Mouse (Mus musculus) myocyte (in vitro differentiated cells): ENCODE results near the gene Cldnd2.

ENCODE experiments used
- CEBPB ChIP-seq: IDR thresholded peaks from 2 replicates; pipeline ENCODE4 v1.6.1; 2011; ENCODE audit warnings: mild to moderate bottlenecking, moderate library complexity; ENCODE audit not compliant: poor library complexity, insufficient read depth, severe bottlenecking
- E2F4 ChIP-seq: IDR thresholded peaks from one replicate; pipeline ENCODE4 v1.6.1; 2011; ENCODE audit warnings: mild to moderate bottlenecking, control low read depth, moderate library complexity; ENCODE audit not compliant: insufficient read depth
- MYOG ChIP-seq, 3 experiments: IDR thresholded peaks; one replicate each; pipeline ENCODE4 v1.6.1; 2011; ENCODE audit warnings: control low read depth in 2 of 3, low read depth in 2 of 3, mild to moderate bottlenecking in 2 of 3; ENCODE audit not compliant: insufficient read length in 2 of 3, control insufficient read depth in 1 of 3, insufficient read depth in 1 of 3
- POLR2A ChIP-seq: IDR thresholded peaks from one replicate; pipeline ENCODE4 v1.6.1; 2011; ENCODE audit warnings: low read depth, mild to moderate bottlenecking, control low read depth, moderate library complexity; ENCODE audit not compliant: insufficient read length
- POLR2AphosphoS2 ChIP-seq: IDR thresholded peaks from one replicate; pipeline ENCODE4 v1.6.1; 2011; ENCODE audit warnings: low read depth, control low read depth; ENCODE audit not compliant: insufficient read length
- SRF ChIP-seq: IDR thresholded peaks from one replicate; pipeline ENCODE4 v1.6.1; 2011; ENCODE audit warnings: low read depth; ENCODE audit not compliant: control insufficient read depth, insufficient read length
- TCF12 ChIP-seq: IDR thresholded peaks from one replicate; pipeline ENCODE4 v1.6.1; 2011; ENCODE audit warnings: mild to moderate bottlenecking, control low read depth; ENCODE audit not compliant: poor library complexity, insufficient read depth, severe bottlenecking
- USF1 ChIP-seq: IDR thresholded peaks from one replicate; pipeline ENCODE4 v1.6.1; 2011; ENCODE audit warnings: low read depth, mild to moderate bottlenecking, control low read depth, moderate library complexity

GRCm38 (mm10) chr7:43447801-43448200 is 7.2 kb downstream of the Cldnd2 start:
- TF ChIP-seq E2F4 (no peak), USF1 (no peak), POLR2A (no peak), TCF12 (no peak), POLR2AphosphoS2 (no peak), CEBPB (no peak), MYOG (IDR thresholded peaks at IDR 0.05; ENCODE audit: control insufficient read depth in 1 of 3, insufficient read depth in 1 of 3, insufficient read length in 2 of 3, low read depth in 2 of 3) (no peak), SRF (no peak)
